Mouse (Mus musculus) spleen, adult 2 months (tissue): ENCODE results near the gene Anxa5.

Source experiments
- CTCF ChIP-seq: fragments of 200-500 bp; IDR thresholded peaks from 2 replicates; pipeline ENCODE4 v1.5.1; 2011; ENCODE audit warnings: mild to moderate bottlenecking, inconsistent platforms; ENCODE audit not compliant: insufficient read depth, insufficient read length, insufficient replicate concordance; ENCODE audit errors: extremely low read depth
- POLR2A ChIP-seq: fragments of 200-500 bp; IDR thresholded peaks from 2 replicates; pipeline ENCODE4 v1.6.1; 2011; ENCODE audit warnings: low read depth, low read length, inconsistent platforms

GRCm38 (mm10) chr3:36494613-36495012, 18.9 kb upstream of the Anxa5 start:
- TF ChIP-seq CTCF = no peak
- TF ChIP-seq POLR2A = no peak
